Mouse (Mus musculus) testis, adult 2 months (tissue): Measurements from ENCODE around the gene Gm21083. TPM values are rescaled to one million over a fixed set of nuclear protein-coding genes. Genes with fewer than 3 reads are reported as not detected.
"Not testable (repeated sequence)": the region's sequence is repeated elsewhere in the genome, so short reads cannot be mapped to it uniquely, and the experiment has no call there.

Experiments used
- H3K27ac ChIP-seq: fragments of 200-500 bp; 2 replicates; pipeline ENCODE4 v1.5.1; 2012; ENCODE audit warnings: low read depth, low read length; ENCODE audit not compliant: control insufficient read depth, insufficient read depth
- H3K27me3 ChIP-seq: fragments of 200-500 bp; 2 replicates; pipeline ENCODE4 v1.6.1; 2012; ENCODE audit warnings: mild to moderate bottlenecking, low read length, moderate library complexity; ENCODE audit not compliant: control insufficient read depth, insufficient read depth
- H3K36me3 ChIP-seq: fragments of 200-500 bp; 2 replicates; pipeline ENCODE4 v1.6.1; 2012; ENCODE audit warnings: mild to moderate bottlenecking, low read length; ENCODE audit not compliant: control insufficient read depth, insufficient read depth
- H3K4me1 ChIP-seq: fragments of 200-500 bp; 2 replicates; pipeline ENCODE4 v1.6.1; 2012; ENCODE audit warnings: low read length; ENCODE audit not compliant: control insufficient read depth, insufficient read depth
- H3K4me3 ChIP-seq: fragments of 200-500 bp; 2 replicates; pipeline ENCODE4 v1.5.1; 2012; ENCODE audit warnings: low read depth, mild to moderate bottlenecking, low read length, moderate library complexity, mixed read lengths; ENCODE audit not compliant: control insufficient read depth
- polyA plus RNA-seq: library from polyadenylated mRNA; depleted of rRNA; stranded (reverse); fragments of >200 nt; gene quantifications from 2 replicates; pipeline ENCODE4 v1.2.3, GENCODE M21; 2012; rRNA removed

Gm21083 gene
- polyA plus RNA-seq, 1 experiment, result 7.5 TPM

DNA sequence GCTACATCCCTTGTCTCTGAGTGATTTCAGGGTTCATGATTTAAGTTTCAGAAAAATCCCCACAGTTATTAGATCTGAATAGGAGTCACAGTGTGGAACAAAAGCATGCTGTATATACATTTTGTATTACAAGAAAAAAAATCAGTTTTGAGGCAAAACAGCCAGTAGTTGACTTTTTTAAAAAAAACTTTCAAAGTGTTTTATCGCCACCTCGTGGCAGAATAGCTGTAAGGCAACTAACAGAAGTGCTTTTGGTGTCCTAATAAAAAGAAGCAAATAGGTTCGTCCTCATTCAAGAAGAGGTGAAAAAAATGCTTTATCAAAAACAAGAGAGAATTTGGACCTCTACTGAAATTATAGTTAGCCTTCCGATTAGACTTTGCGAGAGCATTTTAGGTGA is 52.9 kb downstream of the Gm21083 start:
- not testable (repeated sequence) for H3K36me3 ChIP-seq, H3K4me3 ChIP-seq, H3K27ac ChIP-seq, H3K4me1 ChIP-seq, H3K27me3 ChIP-seq

Other genes starting within 250 kb of the Gm21083 start
- 9.8 and 15.2 TPM in 2 replicates for gene Gm21149, start 100.8 kb upstream of the Gm21083 start, polyA plus RNA-seq
- gene Gm21190, start 48.1 kb upstream of the Gm21083 start, polyA plus RNA-seq, result 3.3 and 5.0 TPM in 2 replicates
- gene Speer4d, start 41.7 kb downstream of the Gm21083 start, polyA plus RNA-seq, result 0.93 and 1.6 TPM in 2 replicates
- gene 4930572O03Rik, start 79.7 kb downstream of the Gm21083 start, polyA plus RNA-seq, result 0.69 and 1.0 TPM in 2 replicates
- gene Speer4c, start 136.9 kb downstream of the Gm21083 start, polyA plus RNA-seq, result 6.5 and 9.7 TPM in 2 replicates